ENCODE assay signal across 12 mouse cellular contexts in genomic region chr2:62458070-62458469, GRCm38 (mm10). TPM values are rescaled to one million over a fixed set of nuclear protein-coding genes. Genes with fewer than 3 reads are reported as not detected.
A peak's percentile ranks its signal among the peaks of the same experiment; 100 is the strongest.
DNase-seq lines count a peak whose midpoint lies in the region; ATAC-seq and TF ChIP-seq lines count a peak whose summit lies in the region.
"Had no signal": no experiment of that assay in that cellular context is flagged by ENCODE, and none has a peak within 500 bp of the region (broad histone marks: within the 10 kb centered on the region; RNA-seq: fewer than 3 reads in every experiment).

No protein-coding gene starts in this region.

- DNase-seq in gastrocnemius, adult 2 months: no peak
- no peak for DNase-seq in gastrocnemius, adult 8-10 months (ENCODE audit: low spot score in 2 of 2)
- peak; percentile 69 for DNase-seq in lung, postnatal 0 days (ENCODE audit: low spot score)
- DNase-seq in lung, postnatal 4 days: no peak
- peak; percentile 9 for DNase-seq in c-Kit-negative CD71-positive TER-119-positive erythroid progenitor cells, embryonic 14.5 days (ENCODE audit: low read depth, low spot score)
- DNase-seq in retina, postnatal 1 day: peak; percentile 46
- DNase-seq in layer of hippocampus, postnatal 25 days (ENCODE audit: extremely low spot score in 1 of 2, low spot score in 1 of 2): no peak
- no peak for DNase-seq in urinary bladder, adult 18-20 months (ENCODE audit: low spot score in 2 of 2)
- DNase-seq: heart, postnatal 36 days; left cerebral cortex, postnatal 4 days had no signal

- H3K4me1 ChIP-seq in lung, postnatal 0 days (ENCODE audit: insufficient read depth, low read depth, low read length): no peaks in the 10 kb centered on the region

- no peak for TF ChIP-seq EP300 in lung, postnatal 0 days (IDR thresholded peaks at IDR 0.05)

- peak; percentile 74 for TF ChIP-seq CTCF in gastrocnemius, adult 2 months (IDR thresholded peaks at IDR 0.05)
- TF ChIP-seq CTCF in lung, postnatal 0 days (IDR thresholded peaks at IDR 0.05): peak; percentile 61

- H3K9ac ChIP-seq in lung, postnatal 0 days (replicated peaks; ENCODE audit: low read depth): no peak overlapping the region
- H3K9ac ChIP-seq: embryonic facial prominence, embryonic 15.5 days had no signal

- no peaks in the 10 kb centered on the region for H3K27me3 ChIP-seq in lung, postnatal 0 days (replicated peaks; ENCODE audit: insufficient read depth, low read length)

- no peak overlapping the region for H3K4me2 ChIP-seq in lung, postnatal 0 days (replicated peaks; ENCODE audit: low read depth, low read length)
- H3K4me2 ChIP-seq: embryonic facial prominence, embryonic 15.5 days had no signal

- no peaks in the 10 kb centered on the region for H3K9me3 ChIP-seq in lung, postnatal 0 days (ENCODE audit: low read length)
- H3K9me3 ChIP-seq: embryonic facial prominence, embryonic 15.5 days had no signal

- H3K36me3 ChIP-seq in lung, postnatal 0 days (ENCODE audit: insufficient read depth, low read length): no peaks in the 10 kb centered on the region
- H3K36me3 ChIP-seq: embryonic facial prominence, embryonic 15.5 days had no signal

- H3K27ac ChIP-seq in gastrocnemius, adult 2 months: no peak overlapping the region
- no peak overlapping the region for H3K27ac ChIP-seq in lung, postnatal 0 days (ENCODE audit: low read length)
- H3K27ac ChIP-seq: embryonic facial prominence, embryonic 15.5 days had no signal

- H3K4me3 ChIP-seq in gastrocnemius, adult 2 months: no peak overlapping the region
- H3K4me3 ChIP-seq in lung, postnatal 0 days (ENCODE audit: low read depth, low read length): no peak overlapping the region
- H3K4me3 ChIP-seq: embryonic facial prominence, embryonic 15.5 days had no signal

- WGBS in lung, postnatal 0 days: 37% methylated on average over 9 of the region's 9 CpGs

- intact Hi-C loops in gastrocnemius, adult 2 months (cut with DNase I): loop anchor here (5.0 kb wide), 2 partner anchors 111 to 471 kb away; no protein-coding TSS in a partner anchor

- ATAC-seq in lung, postnatal 0 days: no peak

RNA-seq across cellular contexts. Expression of gene Gcg, which starts 25.4 kb away (rescaled TPM):
- not detected for total RNA-seq in gastrocnemius, adult 2 months (2021)
- not detected for total RNA-seq in gastrocnemius, adult 8-10 months (2022)
- not detected in 2 replicates for polyA plus RNA-seq in lung, postnatal 0 days (2015; fragmentation: Nextera tagmentation; extraction: Ambion mirVana)
- not detected for total RNA-seq in layer of hippocampus, postnatal 25 days (2021)
- total RNA-seq: heart, postnatal 36 days had no signal
- polyA plus RNA-seq: embryonic facial prominence, embryonic 15.5 days; testis, adult 2 months had no signal

RNA-seq across cellular contexts. Expression of gene Dpp4, which starts 46.0 kb away (rescaled TPM):
- 1 to 10 TPM; 4.6 to 5.2 TPM for total RNA-seq in gastrocnemius, adult 2 months (2021)
- 1 to 10 TPM; 2.0 to 3.4 (median 2.2) TPM for total RNA-seq in gastrocnemius, adult 8-10 months (2022)
- 41.8 and 44.1 TPM in 2 replicates for polyA plus RNA-seq in lung, postnatal 0 days (2015; fragmentation: Nextera tagmentation; extraction: Ambion mirVana)
- total RNA-seq in layer of hippocampus, postnatal 25 days (2021): under 1 TPM; 0.94 to 0.96 TPM

Comparison
In these comparisons a context has a peak if more than half of its experiments do, and no peak if none do; other contexts are left out.
1. DNase-seq: peak in lung, postnatal 0 days (single experiment), c-Kit-negative CD71-positive TER-119-positive erythroid progenitor cells, embryonic 14.5 days (single experiment) and retina, postnatal 1 day (single experiment); none in gastrocnemius, adult 2 months (single experiment), gastrocnemius, adult 8-10 months (0 of 2), lung, postnatal 4 days (0 of 2), layer of hippocampus, postnatal 25 days (0 of 2) and urinary bladder, adult 18-20 months (0 of 2).